Mouse (Mus musculus) hindbrain, postnatal 0 days (tissue): ENCODE data around the gene Hoxa3. TPM values are rescaled to one million over a fixed set of nuclear protein-coding genes. Genes with fewer than 3 reads are reported as not detected.

Experiments
- ATAC-seq: fragments of 200-750 bp; cut with Nextera tagmentation; 2 replicates; pipeline ENCODE4 v1.8.0; 2017; ENCODE audit warnings: mild to moderate bottlenecking, moderate TSS enrichment, moderate library complexity
- DNase-seq: peaks from one replicate; pipeline ENCODE4 v3.0.0-alpha.2; 2015; ENCODE audit warnings: low spot score
- H3K27ac ChIP-seq: fragments of 300-500 bp; sonication (generic); 2 replicates; pipeline ENCODE4 v1.5.1; 2014; ENCODE audit warnings: mild to moderate bottlenecking
- H3K27me3 ChIP-seq: fragments of 300-500 bp; sonication (generic); 2 replicates; pipeline ENCODE4 v1.6.1; 2014; ENCODE audit warnings: low read length, mixed read lengths; ENCODE audit not compliant: insufficient read depth
- H3K36me3 ChIP-seq: fragments of 300-500 bp; sonication (generic); 2 replicates; pipeline ENCODE4 v1.6.1; 2014; ENCODE audit warnings: low read length, mixed read lengths; ENCODE audit not compliant: insufficient read depth
- H3K4me1 ChIP-seq: fragments of 300-500 bp; sonication (generic); 2 replicates; pipeline ENCODE4 v1.6.1; 2014; ENCODE audit warnings: antibody characterized with exemption, low read length, mixed read lengths; ENCODE audit not compliant: insufficient read depth
- H3K4me2 ChIP-seq: fragments of 300-500 bp; sonication (generic); 2 replicates; pipeline ENCODE4 v1.6.1; 2014; ENCODE audit warnings: low read depth, mild to moderate bottlenecking, low read length, moderate library complexity, mixed read lengths
- H3K4me3 ChIP-seq: fragments of 300-500 bp; sonication (generic); 2 replicates; pipeline ENCODE4 v1.5.1; 2014; ENCODE audit warnings: low read length
- H3K9ac ChIP-seq: fragments of 300-500 bp; sonication (generic); replicated peaks from 2 replicates; pipeline ENCODE4 v1.6.1; 2014; ENCODE audit warnings: mild to moderate bottlenecking, low read length, moderate library complexity, mixed read lengths
- H3K9me3 ChIP-seq: fragments of 300-500 bp; sonication (generic); 2 replicates; pipeline ENCODE4 v1.6.1; 2016; ENCODE audit warnings: low read length, mixed read lengths
- CTCF ChIP-seq: IDR thresholded peaks from 2 replicates; pipeline ENCODE4 v1.5.1; 2016; ENCODE audit warnings: antibody characterized with exemption, control low read depth, low read depth
- WGBS: fragments of 180-500 bp; shearing (Covaris S2); extraction: QIAGEN DNeasy Blood & Tissue Kit; methylation state at CpG from one replicate; pipeline ENCODE4 v1.1.7; 2014; 5-methylcytosine and 5-hydroxymethylcytosine counted together
- polyA plus RNA-seq: library from polyadenylated mRNA; unstranded; fragments of >200 nt; fragmentation: Nextera tagmentation; extraction: Ambion mirVana; gene quantifications from 2 replicates; pipeline ENCODE4 v1.2.1, GENCODE M21; 2015
- total RNA-seq: library from RNA; depleted of rRNA; stranded (reverse); fragments of >200 nt; gene quantifications from 2 replicates; pipeline ENCODE4 v1.2.3, GENCODE M21; 2014

The Hoxa3 gene
- total and polyA plus RNA-seq, 2 experiments from 2014 or later = 7.9 to 9.8 TPM

DNA sequence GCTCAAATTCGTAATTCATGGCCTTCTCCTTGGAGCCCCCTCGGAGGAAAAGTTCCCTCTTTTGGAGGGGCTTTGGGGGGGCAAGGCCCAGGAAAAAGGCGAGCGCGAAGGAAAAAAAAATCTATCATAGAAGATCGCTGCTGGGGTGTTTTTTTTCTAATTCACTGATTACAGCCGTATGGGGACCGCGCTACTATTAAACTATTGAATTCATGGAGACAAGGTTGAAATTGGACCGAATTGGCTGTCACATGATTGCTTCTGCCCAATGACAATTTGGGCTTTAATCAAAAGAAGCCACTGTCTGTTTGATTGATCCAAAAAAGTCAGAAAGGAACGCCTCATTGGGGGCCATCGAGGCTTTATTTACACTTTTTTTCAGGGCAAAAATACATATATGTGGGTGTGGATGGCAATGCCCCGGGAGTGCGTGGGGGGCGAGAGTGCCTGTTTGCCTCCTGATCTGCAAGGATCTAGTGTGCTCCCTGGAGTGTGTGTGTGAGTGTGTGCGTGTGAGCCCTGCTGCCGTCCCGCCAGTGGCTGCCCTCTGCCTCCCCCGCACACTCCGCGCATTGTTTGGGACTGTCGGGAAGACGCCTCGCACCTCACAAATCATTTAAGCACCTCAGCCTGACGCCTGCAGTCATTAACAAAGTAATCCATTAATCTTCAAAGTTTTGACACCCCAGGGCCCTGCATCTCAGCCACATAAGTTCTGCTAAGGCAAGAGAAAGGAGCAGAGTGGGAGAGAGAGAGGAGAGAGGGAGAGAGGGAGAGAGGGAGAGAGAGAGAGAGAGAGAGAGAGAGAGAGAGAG is 48.3 kb downstream of the Hoxa3 start, which contains the start of gene Hoxa2:
Hoxa2 (minus strand) TSS at position 206 of the 815 bp plus-strand sequence.
- peak within 1 kb of the TSS; percentile 46 for H3K4me3 ChIP-seq
- peak; percentile 50; the same call in 1 of the 2 replicates for ATAC-seq

DNA sequence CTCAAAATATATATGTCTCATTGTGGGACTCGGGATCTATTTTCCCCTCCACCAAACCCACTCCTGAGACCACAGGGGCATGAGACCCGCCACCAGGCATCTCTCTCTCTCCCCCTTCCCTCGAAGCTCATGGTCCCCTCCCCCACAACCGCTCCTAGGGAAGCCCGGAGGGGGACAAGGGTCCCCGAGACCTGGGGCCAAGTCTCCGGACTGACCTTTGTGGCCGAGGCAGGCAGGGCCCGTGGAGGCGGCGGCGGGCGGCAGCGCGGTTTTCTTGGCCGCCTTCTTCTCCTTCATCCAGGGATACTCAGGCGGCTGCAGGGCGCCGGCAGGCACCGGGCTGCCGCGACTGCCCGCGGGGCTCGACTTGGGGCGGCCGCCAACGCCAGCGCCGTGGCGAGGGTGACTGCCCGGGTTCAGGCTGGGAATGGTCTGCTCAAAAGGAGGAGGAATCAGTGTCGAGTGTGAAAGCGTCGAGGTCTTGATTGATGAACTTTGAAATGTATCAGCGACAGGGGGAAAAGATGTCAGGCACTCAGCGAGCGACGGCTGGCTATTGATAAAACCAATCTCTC is 49.0 kb downstream of the Hoxa3 start:
- H3K27me3 ChIP-seq = peaks cover 28% of the 10 kb centered on the region; the same call in 1 of the 2 replicates
- no peaks in the 10 kb centered on the region for H3K9me3 ChIP-seq
- H3K9ac ChIP-seq = peak overlapping the region; percentile 67
- WGBS = under 1% methylated on average over 39 of the region's 39 CpGs
- TF ChIP-seq CTCF = no peak
- H3K4me3 ChIP-seq = peak overlapping the region; percentile 46
- ATAC-seq (no peak), DNase-seq (peak; percentile 44)
- H3K27ac ChIP-seq = peak overlapping the region; percentile 89
- no peaks in the 10 kb centered on the region for H3K36me3 ChIP-seq
- H3K4me2 ChIP-seq = peak overlapping the region; percentile 93
- H3K4me1 ChIP-seq = no peaks in the 10 kb centered on the region

More for the DNA sequence above, 48.3 kb downstream of the Hoxa3 start, which contains the start of gene Hoxa2:
- peak within 1 kb of the TSS; percentile 67 for H3K9ac ChIP-seq
- H3K27me3 ChIP-seq = peaks cover 26% of the 10 kb centered on the region
- WGBS = under 1% methylated on average over 25 of the region's 25 CpGs
- DNase-seq = peak; percentile 77
- H3K27ac ChIP-seq = peak within 1 kb of the TSS; percentile 89
- no peak for TF ChIP-seq CTCF
- peak within 1 kb of the TSS; percentile 93 for H3K4me2 ChIP-seq
- H3K36me3 ChIP-seq = no peaks in the 10 kb centered on the region
- H3K4me1 ChIP-seq = 0 out of 2 replicates have a peak, but pooled peaks cover under 1% of the 10 kb centered on the region
- H3K9me3 ChIP-seq = no peaks in the 10 kb centered on the region

- peak overlapping the region; percentile 89 for H3K27ac ChIP-seq
- H3K9ac ChIP-seq = peak overlapping the region; percentile 67
- peak overlapping the region; percentile 93 for H3K4me2 ChIP-seq
- ATAC-seq = no peak
- TF ChIP-seq CTCF = no peak
- H3K27me3 ChIP-seq = peaks cover 33% of the 10 kb centered on the region; the same call in 1 of the 2 replicates
- H3K4me1 ChIP-seq = no peaks in the 10 kb centered on the region
- WGBS = 3% methylated on average over 17 of the region's 17 CpGs
- H3K36me3 ChIP-seq = no peaks in the 10 kb centered on the region
- peak; percentile 67 for DNase-seq
- peak overlapping the region; percentile 46 for H3K4me3 ChIP-seq
- H3K9me3 ChIP-seq = no peaks in the 10 kb centered on the region
Observed at GRCm38 (mm10) chr6:52163366-52164031, 49.6 kb downstream of the Hoxa3 start.

GRCm38 (mm10) chr6:52162611-52163365 is 50.3 kb downstream of the Hoxa3 start:
- peaks cover 39% of the 10 kb centered on the region; the same call in 1 of the 2 replicates for H3K27me3 ChIP-seq
- peak overlapping the region; percentile 89 for H3K27ac ChIP-seq
- 4% methylated on average over 14 of the region's 14 CpGs for WGBS
- no peaks in the 10 kb centered on the region for H3K4me1 ChIP-seq
- TF ChIP-seq CTCF = no peak
- peak overlapping the region; percentile 67 for H3K9ac ChIP-seq
- H3K9me3 ChIP-seq = no peaks in the 10 kb centered on the region
- H3K4me3 ChIP-seq = peak overlapping the region; percentile 46
- DNase-seq (peak; percentile 28), ATAC-seq (no peak)
- H3K36me3 ChIP-seq = no peaks in the 10 kb centered on the region
- H3K4me2 ChIP-seq = peak overlapping the region; percentile 93

DNA sequence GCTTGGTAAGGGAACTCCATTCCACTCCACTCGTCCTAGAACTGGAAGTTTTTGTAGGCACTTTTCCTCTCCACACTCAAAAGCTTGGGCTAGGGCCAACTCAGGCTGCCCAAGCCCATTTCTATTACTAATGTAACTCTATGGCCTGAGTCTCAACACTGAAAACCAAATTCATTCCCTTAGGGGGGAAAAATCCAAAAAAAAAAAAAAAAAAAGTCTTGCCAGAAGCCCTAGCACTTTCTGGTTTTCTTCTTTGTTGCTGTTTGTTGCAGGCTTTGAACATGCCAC is 51.1 kb downstream of the Hoxa3 start:
- Histone ChIP-seq H3K4me2 (peak overlapping the region; percentile 93), H3K4me1 (no peaks in the 10 kb centered on the region), H3K27me3 (peaks cover 40% of the 10 kb centered on the region), H3K27ac (peak overlapping the region; percentile 42; the same call in 1 of the 2 replicates), H3K9me3 (no peaks in the 10 kb centered on the region), H3K9ac (peak overlapping the region; percentile 39; the same call in 1 of the 2 replicates), H3K4me3 (peak overlapping the region; percentile 67), H3K36me3 (no peaks in the 10 kb centered on the region)
- peak; percentile 45 for DNase-seq
- WGBS = 13% methylated on average over 1 of the region's 1 CpGs
- no peak for ATAC-seq
- no peak for TF ChIP-seq CTCF
